Mouse (Mus musculus) cerebellum, adult 2 months (tissue): ENCODE measurements around the gene Pbxip1. TPM values are rescaled to one million over a fixed set of nuclear protein-coding genes. Genes with fewer than 3 reads are reported as not detected.

Experiments used
- DNase-seq, 2 experiments: peaks; one replicate each; pipeline ENCODE4 v3.0.0; 2021
- H3K27ac ChIP-seq: fragments of 200-500 bp; 2 replicates; pipeline ENCODE4 v1.5.1; 2012; ENCODE audit warnings: low read length, control low read depth, inconsistent platforms; ENCODE audit not compliant: insufficient read depth
- H3K27me3 ChIP-seq: fragments of 200-500 bp; 2 replicates; pipeline ENCODE4 v1.6.1; 2012; ENCODE audit warnings: inconsistent platforms, mild to moderate bottlenecking, low read length, moderate library complexity; ENCODE audit not compliant: control insufficient read depth, insufficient read depth
- H3K4me1 ChIP-seq: fragments of 200-500 bp; 2 replicates; pipeline ENCODE4 v1.6.1; 2011; ENCODE audit warnings: low read length; ENCODE audit not compliant: control insufficient read depth, insufficient read depth
- H3K4me3 ChIP-seq: fragments of 200-500 bp; replicated peaks from 2 replicates; pipeline ENCODE3; 2011; ENCODE audit warnings: mild to moderate bottlenecking, low read depth, low read length, control low read depth; ENCODE audit not compliant: insufficient read depth
- CTCF ChIP-seq: fragments of 200-500 bp; IDR thresholded peaks from 2 replicates; pipeline ENCODE4 v1.5.1; 2011; ENCODE audit warnings: low read depth, mild to moderate bottlenecking, control low read depth, low read length, moderate library complexity, borderline replicate concordance; ENCODE audit not compliant: insufficient read depth
- POLR2A ChIP-seq: fragments of 200-500 bp; IDR thresholded peaks from 2 replicates; pipeline ENCODE4 v1.6.1; 2011; ENCODE audit warnings: low read length, control low read depth, borderline replicate concordance; ENCODE audit not compliant: insufficient read depth
- WGBS: fragments of 180-500 bp; shearing (Covaris S2); methylation state at CpG from one replicate; pipeline ENCODE4 v1.1.7; 2018; 5-methylcytosine and 5-hydroxymethylcytosine counted together
- polyA plus RNA-seq: library from polyadenylated mRNA; depleted of rRNA; stranded (reverse); fragments of >200 nt; gene quantifications from 2 replicates; pipeline ENCODE4 v1.2.3, GENCODE M21; 2012

The Pbxip1 gene
- polyA plus RNA-seq, 1 experiment = 30.5 TPM

DNA sequence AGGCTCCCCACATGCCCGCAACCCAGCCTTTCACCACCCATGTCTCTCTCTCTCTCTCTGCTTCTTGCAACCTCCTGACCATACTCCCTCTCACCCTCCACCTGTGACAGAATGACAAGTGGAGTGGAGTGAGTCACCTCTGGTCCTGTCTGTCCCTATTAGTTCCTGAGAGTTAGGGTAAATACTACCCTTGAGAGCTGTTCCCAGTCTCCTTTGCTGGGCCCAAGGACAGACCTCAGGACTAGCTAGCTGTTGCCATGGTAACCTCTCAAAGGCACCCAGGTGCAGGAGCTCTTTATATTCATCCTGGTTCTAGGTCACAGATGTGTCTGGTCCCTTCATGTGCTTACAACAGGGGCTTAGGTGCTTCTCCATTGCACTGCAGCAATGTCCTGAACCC, 15.4 kb downstream of the Pbxip1 start:
- 97% methylated on average over 1 of the region's 1 CpGs for WGBS

DNA sequence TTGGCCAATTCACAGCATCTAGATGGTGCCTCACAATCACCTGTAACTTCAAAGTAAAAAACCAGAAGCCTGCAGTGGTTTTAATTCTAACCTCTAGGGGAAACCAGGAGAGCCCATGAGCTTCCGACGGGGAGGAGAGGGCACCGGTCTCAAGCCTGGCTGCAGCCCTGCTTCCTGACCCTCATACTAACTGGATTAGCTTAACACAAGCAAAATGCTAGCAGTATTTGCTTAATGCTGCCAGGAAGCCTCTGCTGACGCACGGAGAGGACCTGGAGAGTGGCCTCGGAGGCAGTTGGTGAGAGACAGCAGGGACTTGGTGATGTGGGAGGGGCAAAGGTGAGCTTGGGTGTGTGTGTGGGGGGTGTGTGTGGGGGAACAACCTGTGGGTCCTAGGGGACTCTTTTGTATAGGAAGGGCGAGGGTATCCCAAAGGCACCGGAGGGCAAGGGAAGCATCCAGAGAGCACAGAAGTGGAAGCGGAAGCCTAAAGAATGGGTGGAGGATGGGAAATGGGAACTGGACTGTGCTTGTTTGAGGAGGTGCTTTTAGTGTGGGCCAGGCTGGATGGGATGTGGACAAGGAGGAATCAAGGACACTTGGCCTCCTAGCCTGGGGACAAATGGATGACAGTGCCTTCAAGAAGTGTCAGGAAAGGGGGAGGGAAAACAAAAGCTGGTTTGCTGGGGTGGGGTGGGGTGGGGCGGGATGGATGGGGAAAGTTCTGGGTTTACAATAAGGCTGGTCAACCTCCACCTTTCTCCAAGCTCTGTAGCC, 18.1 kb downstream of the Pbxip1 start, which contains the start of gene Pmvk:
TSS of gene Pmvk (plus strand) at position 141 of the 777 bp plus-strand sequence.
- no peak for TF ChIP-seq CTCF
- TF ChIP-seq POLR2A = no peak
- 63% methylated on average over 10 of the region's 10 CpGs for WGBS
- H3K27ac ChIP-seq = no peak within 1 kb of the TSS
- H3K4me1 ChIP-seq = no peaks in the 10 kb centered on the region
- no peak within 1 kb of the TSS for H3K4me3 ChIP-seq
- no peaks in the 10 kb centered on the region for H3K27me3 ChIP-seq
- no peak for DNase-seq

More for the DNA sequence above, 15.4 kb downstream of the Pbxip1 start:
- H3K27ac ChIP-seq = no peak overlapping the region
- H3K27me3 ChIP-seq = no peaks in the 10 kb centered on the region
- TF ChIP-seq CTCF (no peak), POLR2A (no peak)
- peaks cover 4% of the 10 kb centered on the region; the same call in 1 of the 2 replicates for H3K4me1 ChIP-seq
- no peak overlapping the region for H3K4me3 ChIP-seq
- DNase-seq = no peak

DNA sequence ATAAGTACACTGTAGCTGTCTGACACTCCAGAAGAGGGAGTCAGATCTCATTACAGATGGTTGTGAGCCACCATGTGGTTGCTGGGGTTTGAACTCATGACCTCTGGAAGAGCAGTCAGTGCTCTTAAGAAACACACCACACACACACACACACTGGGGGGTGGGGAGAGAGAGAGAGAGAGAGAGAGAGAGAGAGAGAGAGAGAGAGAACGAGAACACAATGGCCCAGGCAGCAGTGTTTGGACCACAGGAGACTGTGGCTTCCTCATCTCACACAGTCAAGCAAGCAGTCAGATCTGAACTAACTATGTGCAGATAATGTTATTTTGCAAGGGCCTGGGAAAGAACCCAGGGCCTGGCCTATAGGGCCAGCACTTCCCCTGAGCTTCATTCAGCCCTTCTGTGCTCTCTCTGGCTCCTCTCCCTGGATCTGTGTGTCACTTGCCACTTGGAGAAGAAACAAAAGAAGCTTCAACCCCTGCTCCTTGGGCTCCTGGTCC, 19.3 kb downstream of the Pbxip1 start:
- TF ChIP-seq POLR2A = no peak
- no peak for TF ChIP-seq CTCF
- no peak for DNase-seq
- Histone ChIP-seq H3K4me1 (no peaks in the 10 kb centered on the region), H3K4me3 (no peak overlapping the region), H3K27me3 (no peaks in the 10 kb centered on the region), H3K27ac (no peak overlapping the region)
- WGBS = 83% methylated on average over 1 of the region's 1 CpGs

DNA sequence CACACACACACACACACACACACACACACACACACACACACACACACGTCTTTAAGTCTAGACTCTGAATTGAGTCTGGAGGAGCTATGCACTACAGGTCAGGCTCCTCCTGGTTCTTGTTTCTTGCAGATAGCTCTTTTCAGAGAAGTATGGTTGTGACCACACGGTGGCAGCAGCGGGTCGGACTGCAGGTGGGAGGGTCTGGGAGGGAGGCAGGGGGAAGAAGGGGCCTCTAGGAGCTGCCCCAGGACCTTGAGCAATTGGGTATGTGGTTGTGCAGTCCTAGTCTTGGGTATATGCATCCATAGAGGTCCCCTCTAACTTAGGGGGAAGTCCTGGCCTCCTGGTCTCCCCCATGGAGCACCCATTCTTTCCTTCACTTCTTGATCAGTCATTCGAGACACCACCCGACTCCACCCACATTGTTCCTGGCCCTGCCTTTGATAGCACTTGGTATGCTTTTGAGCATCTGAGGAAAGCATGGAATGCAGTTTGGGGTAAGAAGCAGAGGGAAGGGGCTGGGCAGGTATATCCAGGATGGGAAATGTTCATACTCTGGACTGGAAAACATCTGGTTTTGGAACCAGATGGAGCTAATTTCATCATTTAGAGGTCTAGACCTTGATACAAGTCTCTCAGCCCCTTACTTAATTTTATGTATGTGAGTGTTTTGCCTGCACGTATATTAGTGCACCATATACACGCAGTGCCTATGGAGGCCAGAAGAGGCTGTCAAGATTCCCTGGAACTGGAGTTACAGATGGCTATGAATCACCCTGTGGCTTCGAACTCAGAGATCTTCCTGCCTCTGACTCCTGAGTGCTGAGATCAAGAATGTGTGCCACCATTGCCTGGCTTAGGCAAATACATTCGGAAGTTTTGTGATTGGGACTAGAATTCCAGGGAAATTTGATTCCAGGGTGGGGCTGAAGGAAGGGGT, 20.5 kb downstream of the Pbxip1 start:
- WGBS = 30% methylated on average over 10 of the region's 10 CpGs
- Histone ChIP-seq H3K27ac (no peak overlapping the region), H3K4me1 (no peaks in the 10 kb centered on the region), H3K27me3 (no peaks in the 10 kb centered on the region), H3K4me3 (no peak overlapping the region)
- TF ChIP-seq POLR2A (no peak), CTCF (peak; percentile 66)
- peak; percentile 44 to 65 for DNase-seq

DNA sequence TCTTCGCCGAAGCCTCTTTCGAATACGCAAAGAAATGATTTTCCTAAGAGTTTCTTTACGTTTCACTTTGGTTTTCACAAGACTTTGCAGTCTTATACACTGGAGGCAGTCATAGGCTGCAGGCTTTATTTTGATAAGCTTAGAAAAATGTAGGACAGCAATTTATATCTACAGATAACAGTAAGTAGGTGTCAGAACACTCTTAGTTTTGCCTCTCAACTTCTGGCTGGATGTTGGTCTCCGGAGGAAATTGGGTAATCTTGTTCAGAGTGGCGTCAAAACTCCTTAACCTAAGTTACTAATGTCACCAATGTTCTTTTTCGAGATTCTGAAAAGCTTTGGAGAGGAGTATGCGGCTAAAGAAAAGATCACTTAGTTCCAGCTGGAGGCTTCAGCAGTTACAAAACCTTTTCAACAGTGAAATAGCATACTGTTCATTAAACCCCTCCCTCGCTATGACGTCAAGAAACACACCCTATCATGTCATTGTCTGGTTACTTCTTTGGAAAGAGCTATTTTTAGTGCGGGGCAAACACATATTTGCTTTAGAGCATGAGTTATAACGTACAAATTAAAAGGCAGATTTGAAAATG, 22.0 kb downstream of the Pbxip1 start:
- H3K4me1 ChIP-seq = no peaks in the 10 kb centered on the region
- H3K4me3 ChIP-seq = peak overlapping the region; percentile 100
- H3K27ac ChIP-seq = no peak overlapping the region
- WGBS = 49% methylated on average over 13 of the region's 13 CpGs
- no peaks in the 10 kb centered on the region for H3K27me3 ChIP-seq
- TF ChIP-seq POLR2A (no peak), CTCF (no peak)
- DNase-seq = no peak

DNA sequence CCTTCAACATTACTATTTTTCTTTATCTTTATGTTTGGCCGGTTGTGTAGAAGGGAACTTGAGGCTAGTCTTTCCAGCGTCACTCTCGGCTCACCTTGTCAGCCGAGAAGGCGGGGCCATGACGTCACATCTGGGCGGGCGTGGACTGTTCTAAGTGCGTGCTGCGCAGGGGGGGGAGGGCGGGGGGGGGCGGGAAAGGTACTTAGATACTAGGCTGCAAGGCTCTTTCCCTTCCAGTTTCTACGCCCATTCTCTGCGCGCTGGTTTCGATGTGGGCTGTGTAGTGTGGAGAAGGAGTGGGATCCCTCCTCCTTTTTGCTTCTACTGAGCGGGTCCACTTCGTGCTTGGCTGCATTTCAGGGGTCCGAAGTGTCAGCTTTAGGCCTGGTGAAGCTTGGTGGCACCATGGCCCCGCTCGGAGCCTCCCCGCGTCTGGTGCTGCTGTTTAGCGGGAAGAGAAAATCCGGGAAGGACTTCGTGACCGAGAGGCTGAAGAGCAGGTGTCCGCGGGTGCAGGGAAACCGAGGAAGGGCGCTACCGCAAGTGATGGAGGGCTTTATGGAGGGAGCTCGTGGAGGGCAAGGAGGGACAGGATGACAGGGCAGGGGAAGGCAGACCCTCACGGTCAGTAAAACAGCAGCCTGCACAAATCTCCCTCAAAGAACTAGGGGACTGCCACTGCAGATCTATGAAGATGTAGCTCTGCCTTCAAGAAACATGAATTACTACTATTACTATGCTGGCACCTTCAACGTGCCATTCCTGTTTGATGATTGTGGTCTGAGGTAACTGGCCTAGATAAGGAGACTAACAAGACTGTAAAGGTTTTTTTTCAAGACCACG, 22.7 kb downstream of the Pbxip1 start:
- WGBS = under 1% methylated on average over 34 of the region's 36 CpGs
- TF ChIP-seq CTCF (no peak), POLR2A (peak; percentile 40; the same call in 1 of the 2 replicates)
- no peaks in the 10 kb centered on the region for H3K27me3 ChIP-seq
- DNase-seq = peak; percentile 91 to 92
- peak overlapping the region; percentile 76 for H3K27ac ChIP-seq
- H3K4me1 ChIP-seq = no peaks in the 10 kb centered on the region
- H3K4me3 ChIP-seq = peak overlapping the region; percentile 100
